Mouse (Mus musculus) neural tube, embryonic 13.5 days (tissue): ENCODE results near the gene Zfp683. TPM values are rescaled to one million over a fixed set of nuclear protein-coding genes. Genes with fewer than 3 reads are reported as not detected.

Experiments used
- ATAC-seq: fragments of 200-750 bp; cut with Nextera tagmentation; 2 replicates; pipeline ENCODE4 v1.8.0; 2017; ENCODE audit warnings: low read depth, mild to moderate bottlenecking, moderate TSS enrichment, moderate library complexity
- H3K27ac ChIP-seq: fragments of 300-500 bp; sonication (generic); replicated peaks from 2 replicates; pipeline ENCODE4 v1.5.1; 2015; ENCODE audit warnings: moderate library complexity, mild to moderate bottlenecking, inconsistent platforms
- H3K27me3 ChIP-seq: fragments of 300-500 bp; sonication (generic); 2 replicates; pipeline ENCODE4 v1.6.1; 2015; ENCODE audit warnings: mild to moderate bottlenecking, inconsistent platforms
- H3K36me3 ChIP-seq: fragments of 300-500 bp; sonication (generic); 2 replicates; pipeline ENCODE4 v1.6.1; 2015; ENCODE audit warnings: mild to moderate bottlenecking, inconsistent platforms
- H3K4me1 ChIP-seq: fragments of 300-500 bp; sonication (generic); replicated peaks from 2 replicates; pipeline ENCODE4 v1.6.1; 2015; ENCODE audit warnings: inconsistent platforms
- H3K4me2 ChIP-seq: fragments of 300-500 bp; sonication (generic); 2 replicates; pipeline ENCODE4 v1.6.1; 2015; ENCODE audit warnings: inconsistent platforms, mild to moderate bottlenecking, moderate library complexity
- H3K4me3 ChIP-seq: fragments of 300-500 bp; sonication (generic); 2 replicates; pipeline ENCODE4 v1.5.1; 2015; ENCODE audit warnings: mild to moderate bottlenecking, inconsistent platforms
- H3K9ac ChIP-seq: fragments of 300-500 bp; sonication (generic); 2 replicates; pipeline ENCODE4 v1.6.1; 2015; ENCODE audit warnings: moderate library complexity, mild to moderate bottlenecking, inconsistent platforms
- H3K9me3 ChIP-seq: fragments of 300-500 bp; sonication (generic); 2 replicates; pipeline ENCODE4 v1.6.1; 2016; ENCODE audit warnings: inconsistent platforms
- WGBS: fragments of 180-500 bp; shearing (Covaris S2); methylation state at CpG from one replicate; pipeline ENCODE4 v1.1.7; 2015; 5-methylcytosine and 5-hydroxymethylcytosine counted together
- polyA plus RNA-seq: library from polyadenylated mRNA; unstranded; fragments of >200 nt; fragmentation: Nextera tagmentation; extraction: Ambion mirVana; gene quantifications from 2 replicates; pipeline ENCODE4 v1.2.1, GENCODE M21; 2015

Zfp683 gene
- polyA plus RNA-seq, 1 experiment from 2014 or later, result not detected

DNA sequence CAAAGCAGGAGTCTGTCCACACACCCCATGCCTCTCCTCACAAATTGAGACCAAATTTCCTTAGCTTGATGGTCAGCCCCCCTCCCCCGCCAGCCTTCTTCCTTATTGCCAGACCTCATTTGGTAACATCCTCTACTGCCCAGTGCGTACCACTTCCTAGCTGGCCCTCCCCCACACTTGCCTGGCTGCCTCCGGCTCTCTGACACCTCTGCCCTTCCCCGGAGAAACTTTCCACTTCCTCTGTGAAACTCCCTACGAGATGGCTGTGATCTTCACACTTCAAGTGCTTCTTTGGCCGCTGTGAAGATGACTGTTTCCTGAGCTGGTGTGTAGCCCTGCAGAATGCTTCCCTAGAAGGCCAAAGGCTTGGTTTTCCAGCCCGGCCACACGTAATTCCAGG lies 45.0 kb downstream of the Zfp683 start:
- 71% methylated on average over 8 of the region's 8 CpGs for WGBS

DNA sequence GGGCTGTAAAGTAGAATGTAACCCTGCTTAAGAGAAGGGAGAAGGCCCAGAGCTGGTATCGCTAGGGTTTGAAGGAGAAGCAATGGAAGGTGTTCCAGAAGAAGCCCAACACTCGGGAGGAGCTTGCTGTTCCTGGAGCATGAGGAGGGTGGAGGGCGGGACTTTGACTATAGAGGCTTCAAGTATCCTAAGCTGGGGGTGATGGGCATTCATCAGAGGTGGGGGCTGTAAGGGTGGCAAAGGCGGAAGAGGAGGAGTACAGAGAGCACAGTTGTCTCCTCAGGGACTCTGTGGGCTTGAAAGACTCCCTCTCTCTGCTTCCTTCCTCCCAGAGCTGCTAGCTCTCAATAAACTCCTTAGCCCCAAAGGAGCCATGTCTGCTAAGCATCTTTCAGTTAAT lies 46.6 kb downstream of the Zfp683 start:
- ATAC-seq, result no peak
- Histone ChIP-seq H3K36me3 (no peaks in the 10 kb centered on the region), H3K27me3 (no peaks in the 10 kb centered on the region), H3K9ac (no peak overlapping the region), H3K9me3 (no peaks in the 10 kb centered on the region), H3K4me3 (no peak overlapping the region), H3K4me2 (no peak overlapping the region), H3K27ac (no peak overlapping the region), H3K4me1 (peaks cover 8% of the 10 kb centered on the region)
- WGBS, result 79% methylated on average over 4 of the region's 4 CpGs

More for the DNA sequence above, 45.0 kb downstream of the Zfp683 start:
- H3K27me3 ChIP-seq, result no peaks in the 10 kb centered on the region
- no peak overlapping the region for H3K27ac ChIP-seq
- peaks cover 8% of the 10 kb centered on the region for H3K4me1 ChIP-seq
- ATAC-seq, result no peak
- H3K4me3 ChIP-seq, result no peak overlapping the region
- no peaks in the 10 kb centered on the region for H3K36me3 ChIP-seq
- no peaks in the 10 kb centered on the region for H3K9me3 ChIP-seq
- H3K4me2 ChIP-seq, result no peak overlapping the region
- no peak overlapping the region for H3K9ac ChIP-seq

DNA sequence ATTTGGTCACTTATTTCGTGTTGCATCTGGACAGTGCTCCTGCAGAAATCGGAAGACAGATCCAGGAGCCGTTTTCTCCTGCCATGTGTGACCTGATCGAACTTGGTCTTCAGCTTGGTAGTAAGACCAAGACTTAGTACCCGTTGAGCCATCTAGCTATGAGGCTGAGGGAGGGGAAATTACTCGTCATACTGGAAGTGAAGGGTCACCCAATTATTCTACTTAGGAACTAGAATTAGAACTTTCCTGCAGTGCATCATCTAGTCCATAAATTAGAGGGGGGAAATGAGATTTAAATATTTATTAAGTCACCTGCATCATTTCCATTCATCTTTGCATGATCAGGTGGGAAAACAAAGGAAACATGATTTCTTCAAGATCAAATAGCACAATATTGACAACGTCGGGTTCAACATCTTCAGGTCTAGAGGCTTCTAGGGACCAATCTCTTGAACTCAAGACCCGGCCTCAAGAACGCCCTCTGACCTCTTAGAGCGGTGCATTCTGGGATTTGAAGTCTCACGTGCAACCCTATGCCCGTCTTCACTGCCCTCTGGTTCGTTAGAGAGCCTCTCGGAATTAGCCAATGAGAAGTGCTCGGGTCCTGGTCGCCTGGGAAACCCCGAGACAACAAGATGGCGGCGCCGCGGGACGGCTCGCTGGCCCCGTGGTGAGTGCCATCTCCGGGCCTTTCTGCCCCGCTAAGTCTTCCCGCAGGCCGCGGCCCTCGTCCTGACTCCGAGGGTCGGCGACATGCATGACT lies 48.5 kb downstream of the Zfp683 start, which contains the start of gene Ubxn11:
Gene Ubxn11 (plus strand): TSS at position 592 of the 763 bp plus-strand sequence.
- peak; percentile 97 for ATAC-seq
- no peaks in the 10 kb centered on the region for H3K27me3 ChIP-seq
- H3K4me1 ChIP-seq, result peaks cover 8% of the 10 kb centered on the region
- no peak within 1 kb of the TSS for H3K27ac ChIP-seq
- peak within 1 kb of the TSS; percentile 76 for H3K4me3 ChIP-seq
- peak within 1 kb of the TSS; percentile 73 for H3K9ac ChIP-seq
- 17% methylated on average over 34 of the region's 34 CpGs for WGBS
- no peaks in the 10 kb centered on the region for H3K9me3 ChIP-seq
- H3K4me2 ChIP-seq, result peak within 1 kb of the TSS; percentile 78
- no peaks in the 10 kb centered on the region for H3K36me3 ChIP-seq

DNA sequence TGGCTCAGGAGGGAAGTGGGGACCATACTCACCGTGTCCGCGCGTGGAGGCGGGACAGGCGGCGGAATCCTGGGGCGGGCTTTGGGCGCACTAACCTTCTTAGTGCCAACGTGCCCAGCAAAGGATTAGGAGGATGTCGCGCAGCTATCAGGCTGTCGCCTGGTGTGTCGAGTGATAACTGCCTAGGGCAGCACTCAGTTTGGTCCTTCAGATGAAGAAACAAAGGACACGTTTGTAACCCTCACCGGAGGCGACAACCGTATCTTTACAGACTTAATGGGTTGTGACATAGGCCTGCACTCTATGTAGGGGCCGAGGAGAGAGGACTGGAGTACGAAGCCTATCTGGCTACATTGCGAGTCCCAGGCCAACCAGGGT lies 49.1 kb downstream of the Zfp683 start:
- H3K4me3 ChIP-seq, result peak overlapping the region; percentile 76
- H3K4me2 ChIP-seq, result peak overlapping the region; percentile 78
- 3% methylated on average over 21 of the region's 21 CpGs for WGBS
- peaks cover 8% of the 10 kb centered on the region for H3K4me1 ChIP-seq
- no peaks in the 10 kb centered on the region for H3K9me3 ChIP-seq
- no peaks in the 10 kb centered on the region for H3K27me3 ChIP-seq
- no peaks in the 10 kb centered on the region for H3K36me3 ChIP-seq
- ATAC-seq, result peak; percentile 60
- no peak overlapping the region for H3K27ac ChIP-seq
- H3K9ac ChIP-seq, result peak overlapping the region; percentile 73

DNA sequence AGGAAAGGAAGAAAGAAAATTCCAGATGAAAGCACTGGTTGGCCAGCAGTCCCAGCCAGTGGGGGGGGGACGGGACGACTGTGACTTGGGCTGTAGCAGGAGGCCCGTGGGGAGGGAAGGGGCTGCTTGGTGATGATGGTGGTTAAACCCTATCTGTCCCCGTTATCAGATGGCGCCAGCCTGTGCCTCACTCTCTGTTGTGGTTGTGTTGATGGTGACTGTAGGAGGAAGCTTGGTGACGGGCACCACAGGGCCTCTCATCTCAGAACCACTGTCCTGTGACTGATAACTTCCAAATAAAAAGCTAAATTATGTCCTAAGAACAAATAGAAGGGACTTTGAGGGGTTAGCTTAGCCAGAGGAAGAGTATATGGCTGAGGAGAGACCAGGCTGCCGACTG lies 52.5 kb downstream of the Zfp683 start:
- Histone ChIP-seq H3K4me3 (no peak overlapping the region), H3K27ac (no peak overlapping the region), H3K9ac (no peak overlapping the region), H3K4me1 (peaks cover 8% of the 10 kb centered on the region), H3K36me3 (no peaks in the 10 kb centered on the region), H3K27me3 (no peaks in the 10 kb centered on the region), H3K9me3 (no peaks in the 10 kb centered on the region), H3K4me2 (no peak overlapping the region)
- 73% methylated on average over 7 of the region's 7 CpGs for WGBS
- no peak for ATAC-seq

DNA sequence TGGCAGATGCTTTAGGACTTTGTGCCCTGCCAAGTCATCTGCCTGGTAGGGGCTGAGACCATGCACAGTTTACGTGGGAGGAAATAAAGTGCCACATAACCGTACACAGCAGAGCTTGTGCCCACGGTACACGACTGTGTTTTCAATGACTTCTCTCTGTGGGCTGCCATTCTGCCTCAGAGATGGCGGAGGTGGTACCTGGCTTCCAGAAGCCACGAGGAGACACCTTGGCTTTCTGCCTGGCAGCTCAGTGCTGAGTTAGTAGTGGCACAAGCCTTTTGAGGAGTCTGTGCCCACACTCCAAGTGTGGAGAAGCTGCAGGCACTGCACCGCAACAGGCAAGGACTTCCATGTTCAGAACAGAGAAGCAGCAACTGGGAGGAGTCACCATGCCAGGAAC lies 54.1 kb downstream of the Zfp683 start:
- no peak for ATAC-seq
- H3K27ac ChIP-seq, result no peak overlapping the region
- WGBS, result 87% methylated on average over 7 of the region's 7 CpGs
- no peaks in the 10 kb centered on the region for H3K9me3 ChIP-seq
- no peak overlapping the region for H3K9ac ChIP-seq
- H3K36me3 ChIP-seq, result no peaks in the 10 kb centered on the region
- H3K4me1 ChIP-seq, result peaks cover 7% of the 10 kb centered on the region
- no peak overlapping the region for H3K4me3 ChIP-seq
- no peaks in the 10 kb centered on the region for H3K27me3 ChIP-seq
- H3K4me2 ChIP-seq, result no peak overlapping the region

DNA sequence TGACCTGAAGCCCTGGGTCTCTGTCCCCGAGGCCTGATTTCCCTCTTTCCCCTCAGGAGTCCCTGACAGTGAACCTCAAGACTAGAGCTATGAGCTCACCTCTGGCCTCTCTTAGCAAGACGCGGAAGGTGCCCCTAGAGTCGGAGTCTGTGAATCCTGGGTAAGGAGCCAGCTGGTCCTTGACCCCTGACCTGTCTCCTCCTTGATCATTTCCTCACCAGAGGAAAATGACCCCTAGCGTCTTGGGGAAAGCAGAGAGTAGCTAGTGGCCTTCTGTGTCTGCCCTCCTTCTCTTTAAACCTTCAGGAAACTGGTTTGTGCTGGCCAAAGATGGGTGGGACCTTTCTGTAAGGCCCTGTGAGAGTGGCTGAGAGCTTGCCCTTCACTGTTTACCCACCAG lies 54.6 kb downstream of the Zfp683 start:
- no peak overlapping the region for H3K4me3 ChIP-seq
- WGBS, result 60% methylated on average over 5 of the region's 5 CpGs
- H3K27me3 ChIP-seq, result no peaks in the 10 kb centered on the region
- H3K4me1 ChIP-seq, result peaks cover 4% of the 10 kb centered on the region
- no peaks in the 10 kb centered on the region for H3K9me3 ChIP-seq
- H3K4me2 ChIP-seq, result no peak overlapping the region
- no peak overlapping the region for H3K9ac ChIP-seq
- H3K36me3 ChIP-seq, result no peaks in the 10 kb centered on the region
- no peak overlapping the region for H3K27ac ChIP-seq
- ATAC-seq, result no peak

Other genes starting within 250 kb of the Zfp683 start
- gene Rps6ka1, start 166.0 kb upstream of the Zfp683 start, polyA plus RNA-seq, result 21.3 and 21.8 TPM in 2 replicates
- 1,338 and 1,455 TPM in 2 replicates for gene Hmgn2, start 85.2 kb upstream of the Zfp683 start, polyA plus RNA-seq
- gene Dhdds, start 52.9 kb upstream of the Zfp683 start, polyA plus RNA-seq, result 41.0 and 44.3 TPM in 2 replicates
- gene Lin28a, start 35.0 kb upstream of the Zfp683 start, polyA plus RNA-seq, result 0.17 and 0.32 TPM in 2 replicates
- gene Crybg2, start 7.0 kb downstream of the Zfp683 start, polyA plus RNA-seq, result 1.3 and 1.7 TPM in 2 replicates
- gene Cd52, start 41.2 kb downstream of the Zfp683 start, polyA plus RNA-seq, result 3.1 and 5.1 TPM in 2 replicates
- 10.3 and 10.4 TPM in 2 replicates for gene Ubxn11, start 48.7 kb downstream of the Zfp683 start, polyA plus RNA-seq
- 384 and 425 TPM in 2 replicates for gene Sh3bgrl3, start 75.0 kb downstream of the Zfp683 start, polyA plus RNA-seq
- 21.2 and 22.6 TPM in 2 replicates for gene Cep85, start 133.3 kb downstream of the Zfp683 start, polyA plus RNA-seq
- gene Gm7534, start 149.2 kb downstream of the Zfp683 start, polyA plus RNA-seq, result not detected in 2 replicates
- not detected in 2 replicates for gene Catsper4, start 173.5 kb downstream of the Zfp683 start, polyA plus RNA-seq
- 0.29 TPM in 1 of 2 replicates, not detected in the other for gene Cnksr1, start 184.6 kb downstream of the Zfp683 start, polyA plus RNA-seq
- gene E130218I03Rik, start 189.8 kb downstream of the Zfp683 start, polyA plus RNA-seq, result 0.47 TPM in 1 of 2 replicates, not detected in the other
- 15.1 and 15.7 TPM in 2 replicates for gene Zfp593, start 191.8 kb downstream of the Zfp683 start, polyA plus RNA-seq
- gene Gm30191, start 193.1 kb downstream of the Zfp683 start, polyA plus RNA-seq, result not detected in 2 replicates
- 10.4 and 11.3 TPM in 2 replicates for gene Grrp1, start 200.3 kb downstream of the Zfp683 start, polyA plus RNA-seq
- 31.6 and 35.5 TPM in 2 replicates for gene Pdik1l, start 234.1 kb downstream of the Zfp683 start, polyA plus RNA-seq